Mouse (Mus musculus) stomach, embryonic 15.5 days (tissue): ENCODE results near the gene Spryd7. TPM values are rescaled to one million over a fixed set of nuclear protein-coding genes. Genes with fewer than 3 reads are reported as not detected.

Experiments
- ATAC-seq: fragments of 200-750 bp; cut with Nextera tagmentation; 2 replicates; pipeline ENCODE4 v1.8.0; 2017; ENCODE audit warnings: low read depth, moderate number of reproducible peaks, moderate TSS enrichment; ENCODE audit not compliant: insufficient read depth, low FRiP score
- H3K27ac ChIP-seq: fragments of 300-500 bp; sonication (generic); 2 replicates; pipeline ENCODE4 v1.5.1; 2015; ENCODE audit warnings: mild to moderate bottlenecking, inconsistent platforms
- H3K27me3 ChIP-seq: fragments of 300-500 bp; sonication (generic); replicated peaks from 2 replicates; pipeline ENCODE4 v1.6.1; 2015; ENCODE audit warnings: inconsistent platforms
- H3K36me3 ChIP-seq: fragments of 300-500 bp; sonication (generic); 2 replicates; pipeline ENCODE4 v1.6.1; 2015; ENCODE audit warnings: inconsistent platforms
- H3K4me1 ChIP-seq: fragments of 300-500 bp; sonication (generic); 2 replicates; pipeline ENCODE4 v1.6.1; 2015; ENCODE audit warnings: inconsistent platforms
- H3K4me2 ChIP-seq: fragments of 300-500 bp; sonication (generic); 2 replicates; pipeline ENCODE4 v1.6.1; 2015; ENCODE audit warnings: mild to moderate bottlenecking, inconsistent platforms
- H3K4me3 ChIP-seq: fragments of 300-500 bp; sonication (generic); replicated peaks from 2 replicates; pipeline ENCODE4 v1.5.1; 2015; ENCODE audit warnings: inconsistent platforms
- H3K9ac ChIP-seq: fragments of 300-500 bp; sonication (generic); 2 replicates; pipeline ENCODE4 v1.6.1; 2015; ENCODE audit warnings: inconsistent platforms
- H3K9me3 ChIP-seq: fragments of 300-500 bp; sonication (generic); 2 replicates; pipeline ENCODE4 v1.6.1; 2016; ENCODE audit warnings: inconsistent platforms
- WGBS: fragments of 180-500 bp; shearing (Covaris S2); methylation state at CpG from one replicate; pipeline ENCODE4 v1.1.7; 2015; 5-methylcytosine and 5-hydroxymethylcytosine counted together
- polyA plus RNA-seq: library from polyadenylated mRNA; unstranded; fragments of >200 nt; fragmentation: Nextera tagmentation; extraction: Ambion mirVana; gene quantifications from 2 replicates; pipeline ENCODE4 v1.2.1, GENCODE M21; 2015

Gene Spryd7
- polyA plus RNA-seq, 1 experiment from 2014 or later = 21.3 TPM

DNA sequence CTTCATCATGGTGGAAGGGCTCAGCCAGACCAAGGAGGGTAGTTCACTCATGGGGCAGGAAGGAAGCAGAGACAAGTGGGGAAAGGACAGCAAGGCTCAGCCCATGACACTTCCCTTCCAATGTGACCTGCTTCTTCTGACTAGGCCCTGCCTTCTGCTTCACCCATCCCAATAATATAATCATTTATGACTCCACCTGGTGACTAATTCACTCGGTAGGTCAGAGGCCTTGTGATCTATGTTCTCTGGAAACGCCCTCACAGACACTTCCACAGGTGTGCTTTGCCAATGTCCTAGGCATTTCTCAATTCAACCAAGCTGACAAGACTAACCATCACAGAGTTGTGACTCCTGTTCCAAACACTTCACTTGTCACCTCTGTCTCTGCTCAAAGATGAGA, 26.3 kb downstream of the Spryd7 start:
- 75% methylated on average over 2 of the region's 2 CpGs for WGBS
- H3K9ac ChIP-seq = no peak overlapping the region
- no peaks in the 10 kb centered on the region for H3K4me1 ChIP-seq
- no peaks in the 10 kb centered on the region for H3K36me3 ChIP-seq
- H3K4me3 ChIP-seq = no peak overlapping the region
- no peak for ATAC-seq
- H3K9me3 ChIP-seq = no peaks in the 10 kb centered on the region
- no peak overlapping the region for H3K4me2 ChIP-seq
- no peaks in the 10 kb centered on the region for H3K27me3 ChIP-seq
- no peak overlapping the region for H3K27ac ChIP-seq

DNA sequence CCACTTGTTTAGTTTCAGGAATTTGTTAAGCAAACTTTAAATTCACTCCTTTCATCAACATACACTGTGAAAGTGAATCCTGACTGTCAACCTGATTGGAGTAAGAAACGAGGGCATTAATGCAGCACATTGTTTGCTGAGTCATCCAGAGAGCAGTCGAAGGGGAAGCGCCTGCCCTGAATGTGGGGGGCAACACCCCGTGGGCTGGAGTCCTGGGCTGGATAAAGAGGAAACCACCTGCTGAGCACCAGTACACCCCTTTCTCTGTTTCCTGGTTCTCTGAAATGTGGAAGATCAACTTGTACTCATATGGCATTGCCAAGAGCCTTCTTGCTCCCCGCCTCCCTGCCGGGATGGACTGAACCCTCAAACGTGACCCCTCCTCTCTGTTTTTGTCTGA, 27.2 kb downstream of the Spryd7 start:
- Histone ChIP-seq H3K27ac (no peak overlapping the region), H3K9ac (no peak overlapping the region), H3K4me2 (no peak overlapping the region), H3K4me3 (no peak overlapping the region), H3K36me3 (no peaks in the 10 kb centered on the region), H3K27me3 (no peaks in the 10 kb centered on the region), H3K4me1 (no peaks in the 10 kb centered on the region), H3K9me3 (no peaks in the 10 kb centered on the region)
- 74% methylated on average over 7 of the region's 7 CpGs for WGBS
- ATAC-seq = no peak

DNA sequence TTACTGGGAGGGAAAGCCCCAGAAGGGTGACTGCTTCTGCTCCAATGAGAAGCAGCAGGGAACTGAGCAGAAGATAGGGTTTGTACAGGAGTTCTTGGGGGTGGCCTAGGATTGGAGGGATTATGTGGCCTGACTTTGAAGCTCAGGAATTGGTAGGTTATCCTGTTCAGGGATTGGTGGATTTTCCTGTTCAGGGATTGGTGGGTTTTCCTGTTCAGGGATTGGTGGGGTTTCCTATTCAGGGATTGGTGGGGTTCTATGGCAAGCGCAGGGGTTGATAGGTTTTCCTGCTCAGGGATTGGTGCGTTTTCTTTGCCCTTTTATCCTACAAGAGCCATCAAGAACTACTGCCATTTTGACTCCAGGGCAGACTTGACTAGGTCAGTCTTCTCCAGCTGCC, 30.7 kb downstream of the Spryd7 start:
- H3K27ac ChIP-seq = no peak overlapping the region
- no peak overlapping the region for H3K4me3 ChIP-seq
- 91% methylated on average over 2 of the region's 2 CpGs for WGBS
- no peaks in the 10 kb centered on the region for H3K27me3 ChIP-seq
- H3K4me2 ChIP-seq = no peak overlapping the region
- no peaks in the 10 kb centered on the region for H3K9me3 ChIP-seq
- H3K36me3 ChIP-seq = no peaks in the 10 kb centered on the region
- no peaks in the 10 kb centered on the region for H3K4me1 ChIP-seq
- ATAC-seq = no peak
- H3K9ac ChIP-seq = no peak overlapping the region

DNA sequence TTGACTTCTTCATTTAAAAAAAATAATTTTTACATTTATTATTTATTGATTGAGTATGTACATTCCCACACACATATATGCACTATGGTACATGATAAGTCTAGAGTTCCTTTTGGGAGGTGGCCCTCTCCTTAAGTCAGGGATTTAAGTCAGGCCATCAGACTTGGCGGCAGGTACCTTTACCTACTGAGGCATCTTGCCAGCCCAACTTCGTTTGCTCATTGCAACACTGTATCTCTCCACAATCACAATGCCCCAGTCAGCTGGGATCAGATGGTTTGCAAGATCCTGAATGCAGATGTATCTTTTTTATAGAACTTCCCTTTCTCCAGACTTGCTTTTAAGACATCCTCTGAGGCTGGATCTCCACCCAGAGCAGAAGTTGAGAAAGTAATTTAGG, 32.9 kb downstream of the Spryd7 start:
- WGBS = 85% methylated on average over 2 of the region's 2 CpGs
- no peak for ATAC-seq
- no peak overlapping the region for H3K4me2 ChIP-seq

DNA sequence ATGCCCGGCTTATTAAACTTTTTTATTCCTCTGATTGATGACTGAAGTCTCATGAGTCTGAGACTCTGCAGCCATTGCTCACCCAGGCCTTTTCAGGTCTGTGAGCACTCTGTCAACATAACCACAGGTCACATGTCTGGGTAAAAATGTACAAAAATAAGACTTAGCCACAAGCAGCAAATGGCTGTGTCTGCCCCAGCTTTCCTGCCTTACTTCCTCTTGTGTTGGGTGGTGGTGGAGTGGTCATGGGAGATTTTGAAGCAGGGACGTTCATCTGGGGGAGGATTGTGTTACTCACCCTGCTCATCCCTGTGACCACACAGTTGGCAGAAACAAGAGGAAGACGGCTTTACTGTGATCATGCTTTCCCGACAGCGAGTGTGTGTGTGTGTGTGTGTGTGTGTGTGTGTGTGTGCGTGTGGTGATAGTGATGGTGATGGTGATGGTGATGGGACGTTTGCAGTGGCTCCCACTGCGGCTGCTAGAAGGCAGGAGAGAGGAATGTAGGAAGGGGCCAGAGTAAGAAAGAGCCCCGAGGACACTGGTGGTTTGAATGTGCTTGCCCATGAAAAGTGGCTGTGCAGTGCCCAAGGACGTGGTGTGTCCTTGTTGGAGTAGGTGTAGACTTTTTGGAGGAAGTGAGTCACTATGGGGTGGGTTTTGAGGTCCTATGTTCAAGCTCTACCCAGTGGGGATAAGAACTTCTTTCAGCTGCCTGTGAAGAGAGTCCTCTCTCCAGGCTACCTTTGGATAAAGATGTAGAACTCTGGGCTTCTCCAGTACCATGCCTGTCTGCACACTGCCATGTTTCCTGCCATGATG, 37.8 kb downstream of the Spryd7 start:
- no peak overlapping the region for H3K27ac ChIP-seq
- WGBS = 72% methylated on average over 10 of the region's 10 CpGs
- H3K36me3 ChIP-seq = no peaks in the 10 kb centered on the region
- no peak overlapping the region for H3K9ac ChIP-seq
- H3K4me1 ChIP-seq = no peaks in the 10 kb centered on the region
- H3K27me3 ChIP-seq = no peaks in the 10 kb centered on the region
- no peak overlapping the region for H3K4me3 ChIP-seq
- ATAC-seq = no peak
- H3K9me3 ChIP-seq = no peaks in the 10 kb centered on the region
- H3K4me2 ChIP-seq = no peak overlapping the region

More for the DNA sequence above, 32.9 kb downstream of the Spryd7 start:
- Histone ChIP-seq H3K9ac (no peak overlapping the region), H3K27ac (no peak overlapping the region), H3K27me3 (no peaks in the 10 kb centered on the region), H3K36me3 (no peaks in the 10 kb centered on the region), H3K9me3 (no peaks in the 10 kb centered on the region), H3K4me3 (no peak overlapping the region), H3K4me1 (no peaks in the 10 kb centered on the region)

DNA sequence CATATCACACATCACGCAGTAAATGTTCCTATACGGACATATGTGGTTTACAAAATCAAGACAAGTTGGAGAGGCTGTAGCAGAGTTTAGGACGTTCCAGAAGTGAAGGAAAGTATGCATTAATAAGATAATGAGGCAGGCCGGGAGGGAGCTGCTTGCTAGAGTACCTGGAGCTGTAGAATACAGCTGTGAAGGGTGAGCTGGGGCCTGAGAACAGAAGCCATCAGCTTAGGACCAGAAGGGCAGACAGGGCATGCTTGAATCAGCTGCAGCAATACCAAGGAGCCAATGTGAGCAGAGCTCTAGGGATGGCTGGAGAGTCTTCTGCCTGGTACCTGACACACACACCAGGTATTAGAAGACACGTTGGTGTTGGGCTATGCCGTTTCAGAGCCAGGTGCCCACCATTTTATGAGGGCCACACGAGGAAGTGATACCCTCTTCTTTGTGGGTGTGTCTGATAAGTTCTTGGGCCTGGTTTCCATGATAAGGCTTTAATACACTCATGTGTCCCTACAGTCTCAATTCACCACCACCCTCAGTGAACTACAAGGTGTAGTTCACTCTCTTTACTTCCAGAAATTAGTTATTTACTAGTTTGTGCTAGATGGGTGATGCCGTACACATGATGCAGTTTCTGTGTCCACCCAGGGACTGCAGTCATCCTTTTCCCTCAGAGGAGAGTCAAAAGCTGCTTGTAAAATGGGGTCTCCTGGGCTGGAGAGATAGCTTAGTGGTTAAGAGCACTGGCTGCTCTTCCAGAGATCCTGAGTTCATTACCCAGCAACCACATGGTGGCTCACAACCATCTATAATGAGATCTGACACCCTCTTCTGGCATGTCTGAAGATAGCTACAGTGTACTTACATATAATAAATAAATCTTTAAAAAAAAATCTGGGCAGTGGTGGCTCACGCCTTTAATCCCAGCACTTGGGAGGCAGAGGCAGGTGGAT, 39.9 kb downstream of the Spryd7 start:
- ATAC-seq = no peak; the same call in 1 of the 2 replicates
- no peak overlapping the region for H3K27ac ChIP-seq
- H3K27me3 ChIP-seq = no peaks in the 10 kb centered on the region
- no peak overlapping the region for H3K9ac ChIP-seq
- H3K4me3 ChIP-seq = no peak overlapping the region
- H3K9me3 ChIP-seq = no peaks in the 10 kb centered on the region
- no peak overlapping the region for H3K4me2 ChIP-seq
- no peaks in the 10 kb centered on the region for H3K4me1 ChIP-seq
- no peaks in the 10 kb centered on the region for H3K36me3 ChIP-seq
- 70% methylated on average over 9 of the region's 9 CpGs for WGBS

DNA sequence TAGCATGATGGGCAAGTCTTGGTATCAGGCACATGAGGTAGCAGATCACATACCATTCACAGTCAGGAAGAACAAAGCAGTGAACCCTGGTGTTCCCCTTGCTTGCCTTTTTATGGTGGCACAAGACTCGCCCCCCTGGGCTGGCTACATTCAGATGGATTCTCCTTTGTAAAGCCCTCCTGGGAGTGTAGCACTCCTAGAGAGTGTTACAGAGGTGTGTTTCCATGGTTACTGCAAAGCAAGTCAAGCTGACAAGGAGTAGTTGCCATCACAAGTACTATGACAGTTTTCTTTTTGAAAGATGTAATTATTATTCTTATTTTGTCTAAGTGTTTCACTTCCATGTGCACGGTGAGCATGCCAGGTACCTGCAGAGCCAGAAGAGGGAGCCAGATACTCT, 45.2 kb downstream of the Spryd7 start:
- H3K4me2 ChIP-seq = no peak overlapping the region
- no peak overlapping the region for H3K4me3 ChIP-seq
- H3K27me3 ChIP-seq = no peaks in the 10 kb centered on the region
- no peak for ATAC-seq
- no peaks in the 10 kb centered on the region for H3K36me3 ChIP-seq
- no peaks in the 10 kb centered on the region for H3K9me3 ChIP-seq
- H3K27ac ChIP-seq = no peak overlapping the region
- H3K4me1 ChIP-seq = no peaks in the 10 kb centered on the region
- H3K9ac ChIP-seq = no peak overlapping the region
- WGBS = 80% methylated on average over 2 of the region's 2 CpGs

DNA sequence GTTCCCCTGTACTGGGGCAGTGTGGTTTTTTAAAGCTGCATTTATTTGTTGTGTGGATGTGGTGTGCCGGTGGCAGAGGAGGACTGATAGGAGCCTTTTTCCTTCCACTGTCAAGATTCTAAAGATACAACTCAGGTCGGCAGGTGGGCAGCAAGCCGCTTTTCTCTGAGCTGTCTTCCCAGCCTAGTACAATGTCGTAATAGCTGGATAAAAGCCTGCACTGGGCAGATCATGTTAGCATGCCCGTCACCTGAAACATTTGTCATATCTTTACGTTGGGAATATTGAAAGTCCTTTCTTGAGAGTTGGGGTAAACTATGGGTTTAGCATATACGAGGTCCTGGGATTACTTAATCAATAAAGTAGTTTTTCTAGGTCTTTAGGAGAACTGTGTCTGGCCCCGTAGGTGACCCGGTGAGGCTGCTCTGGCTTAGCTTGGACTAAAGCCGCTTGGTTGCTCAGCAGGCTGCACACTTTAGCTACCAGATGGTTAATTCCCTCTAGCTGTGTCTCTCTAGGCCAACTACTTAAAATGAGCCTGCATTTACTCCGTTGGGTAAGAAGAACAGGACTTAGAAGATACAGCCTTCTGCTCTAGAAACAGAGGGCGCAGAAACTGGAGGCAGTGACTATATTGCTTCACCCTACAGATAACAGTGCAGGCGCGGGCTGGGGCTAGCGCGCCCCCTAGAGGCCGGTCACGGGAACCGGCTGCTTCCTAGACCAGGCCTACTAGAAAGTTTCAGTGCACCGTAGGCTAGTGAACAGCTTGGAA, 58.8 kb downstream of the Spryd7 start:
- Histone ChIP-seq H3K9ac (no peak overlapping the region), H3K4me3 (no peak overlapping the region), H3K27me3 (no peaks in the 10 kb centered on the region), H3K36me3 (no peaks in the 10 kb centered on the region), H3K9me3 (no peaks in the 10 kb centered on the region), H3K4me2 (no peak overlapping the region), H3K4me1 (no peaks in the 10 kb centered on the region), H3K27ac (no peak overlapping the region)
- peak; percentile 73 for ATAC-seq
- 41% methylated on average over 20 of the region's 20 CpGs for WGBS

DNA sequence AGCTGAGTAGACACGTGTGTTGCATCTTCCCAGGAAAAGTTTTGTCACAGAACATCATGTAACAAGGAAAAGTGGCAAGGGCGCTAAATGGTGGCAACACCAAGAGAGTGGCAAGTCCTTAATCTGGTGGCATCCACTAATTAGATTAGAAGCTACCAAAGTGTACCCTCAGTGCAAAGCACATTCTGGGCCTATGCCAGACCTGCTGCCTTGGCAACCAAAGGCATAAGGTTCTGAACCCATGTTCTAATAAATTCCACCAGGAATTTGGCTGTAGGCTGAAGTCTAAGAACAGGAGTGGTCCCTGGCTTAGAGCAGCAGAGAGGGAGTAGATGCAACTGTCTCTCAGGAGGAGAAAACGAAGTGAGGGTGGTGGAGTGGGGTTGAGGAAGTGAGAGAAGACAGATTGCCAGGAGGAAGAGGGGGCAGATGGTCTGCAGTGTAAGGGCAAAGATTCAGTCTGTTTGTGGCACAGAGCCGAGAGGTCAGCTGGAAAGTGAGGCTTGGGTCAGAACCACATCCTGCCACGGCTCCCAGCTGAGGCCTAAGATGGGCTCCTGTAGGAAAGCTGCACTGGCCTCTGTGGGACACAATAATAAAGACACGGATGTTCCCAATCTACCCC, 63.1 kb downstream of the Spryd7 start:
- H3K27me3 ChIP-seq = no peaks in the 10 kb centered on the region
- H3K4me1 ChIP-seq = no peaks in the 10 kb centered on the region
- H3K9ac ChIP-seq = no peak overlapping the region
- 52% methylated on average over 6 of the region's 6 CpGs for WGBS
- H3K4me2 ChIP-seq = no peak overlapping the region
- H3K4me3 ChIP-seq = no peak overlapping the region
- no peaks in the 10 kb centered on the region for H3K36me3 ChIP-seq
- no peak for ATAC-seq
- no peaks in the 10 kb centered on the region for H3K9me3 ChIP-seq
- H3K27ac ChIP-seq = no peak overlapping the region
